ENCODE assay signal across 14 mouse cellular contexts in genomic region chr10:111378047-111378618, GRCm38 (mm10).
DNase-seq lines count a peak whose midpoint lies in the region; ATAC-seq lines count a peak whose summit lies in the region.
"Had no signal": no experiment of that assay in that cellular context is flagged by ENCODE, and none has a peak within 500 bp of the region (broad histone marks: within the 10 kb centered on the region; RNA-seq: fewer than 3 reads in every experiment).

No protein-coding gene starts in this region.

- peak; percentile 62; the same call in 1 of the 2 replicates for ATAC-seq in heart, embryonic 13.5 days (ENCODE audit: extremely low read depth, insufficient number of reproducible peaks, low FRiP score, low TSS enrichment)
- peak; percentile 71 for ATAC-seq in activated CD4-positive, CD25-positive, alpha-beta regulatory T cell, adult 4 months
- ATAC-seq in megakaryocyte-erythroid progenitor cell, adult 5-6 weeks (replicated peaks; ENCODE audit: low FRiP score, low TSS enrichment, poor library complexity, severe bottlenecking) = peak; percentile 61
- ATAC-seq: intestine, embryonic 16.5 days had no signal

- 31% methylated on average over 11 of the region's 11 CpGs for WGBS in heart, embryonic 13.5 days

- no peak overlapping the region for H3K4me3 ChIP-seq in heart, embryonic 13.5 days

- H3K36me3 ChIP-seq in heart, embryonic 13.5 days = no peaks in the 10 kb centered on the region

- H3K4me1 ChIP-seq in heart, embryonic 13.5 days = peaks cover 11% of the 10 kb centered on the region

- H3K27me3 ChIP-seq in heart, embryonic 13.5 days (replicated peaks) = no peaks in the 10 kb centered on the region

- no peaks in the 10 kb centered on the region for H3K9me3 ChIP-seq in heart, embryonic 13.5 days

- H3K27ac ChIP-seq in heart, embryonic 13.5 days (replicated peaks) = no peak overlapping the region

- intact Hi-C loops in heart, postnatal 14 days (cut with DNase I) = no loop called here

- H3K4me2 ChIP-seq in heart, embryonic 13.5 days = peak overlapping the region; percentile 28

- H3K9ac ChIP-seq in heart, embryonic 13.5 days = no peak overlapping the region

- DNase-seq in heart, postnatal 14 days = no peak
- DNase-seq in kidney, postnatal 10 days = peak; percentile 44
- no peak for DNase-seq in cerebellum, adult 11-12 months
- DNase-seq in layer of hippocampus, adult 11-12 months (ENCODE audit: low spot score) = no peak
- DNase-seq in layer of hippocampus, postnatal 25 days (ENCODE audit: extremely low spot score in 1 of 2, low spot score in 1 of 2) = no peak
- DNase-seq: adrenal gland, postnatal 25 days; B cell, adult 2 months; cerebellum, postnatal 10 days; heart, adult 18-20 months; right cerebral cortex, adult 18-20 months had no signal
